ENCODE assay signal across 28 mouse cellular contexts in genomic region chr3:107530581-107530980, GRCm38 (mm10). TPM values are rescaled to one million over a fixed set of nuclear protein-coding genes. Genes with fewer than 3 reads are reported as not detected.
A peak's percentile ranks its signal among the peaks of the same experiment; 100 is the strongest.
DNase-seq lines count a peak whose midpoint lies in the region; ATAC-seq and TF ChIP-seq lines count a peak whose summit lies in the region.
"Had no signal": no experiment of that assay in that cellular context is flagged by ENCODE, and none has a peak within 500 bp of the region (broad histone marks: within the 10 kb centered on the region; RNA-seq: fewer than 3 reads in every experiment).

No protein-coding gene starts in this region.

- 81% methylated on average over 5 of the region's 5 CpGs for WGBS in forebrain, postnatal 0 days
- whole genome bisulfite sequencing in forebrain, embryonic 14.5 days, result 82% methylated on average over 5 of the region's 5 CpGs
- WGBS in neural tube, embryonic 15.5 days, result 85% methylated on average over 5 of the region's 5 CpGs
- WGBS in olfactory bulb, adult 2 months, result 74% methylated on average over 5 of the region's 5 CpGs

- TF ChIP-seq POLR2A in olfactory bulb, adult 2 months (IDR thresholded peaks at IDR 0.05; ENCODE audit: insufficient read depth, low read depth, low read length), result no peak

- H3K27me3 ChIP-seq in forebrain, postnatal 0 days (ENCODE audit: insufficient read depth, low read length), result no peaks in the 10 kb centered on the region
- no peaks in the 10 kb centered on the region for H3K27me3 ChIP-seq in forebrain, embryonic 14.5 days (replicated peaks; ENCODE audit: control insufficient read depth, insufficient read depth, low read length)
- H3K27me3 ChIP-seq in neural tube, embryonic 15.5 days (replicated peaks), result no peaks in the 10 kb centered on the region
- H3K27me3 ChIP-seq: midbrain, embryonic 12.5 days had no signal

- H3K4me3 ChIP-seq in forebrain, postnatal 0 days (ENCODE audit: low read depth, low read length), result no peak overlapping the region
- no peak overlapping the region for H3K4me3 ChIP-seq in forebrain, embryonic 14.5 days (ENCODE audit: low read depth, low read length)
- no peak overlapping the region for H3K4me3 ChIP-seq in neural tube, embryonic 15.5 days (replicated peaks)
- no peak overlapping the region for H3K4me3 ChIP-seq in olfactory bulb, adult 2 months (ENCODE audit: insufficient read depth, low read depth, low read length)
- H3K4me3 ChIP-seq: forebrain, embryonic 10.5 days; heart, embryonic 15.5 days; limb, embryonic 10.5 days; midbrain, embryonic 12.5 days had no signal

- DNase-seq in forebrain, postnatal 0 days, result no peak
- no peak for DNase-seq in forebrain, embryonic 14.5 days (ENCODE audit: low spot score)
- no peak for DNase-seq in neural tube, embryonic 10.5 days (ENCODE audit: extremely low spot score, low spot score)
- peak; percentile 41 for DNase-seq in brain, adult 2 months (ENCODE audit: low read depth, low spot score)
- DNase-seq in thymus, adult 18-20 months, result no peak
- DNase-seq in right cerebral cortex, postnatal 25 days, result no peak
- DNase-seq: cerebellum, adult 11 months; cerebellum, adult 9-11 months; heart, postnatal 36 days; kidney, adult 8-10 months; kidney, postnatal 10 days; liver; lung, postnatal 10 days; right cerebral cortex, postnatal 14 days; spleen, adult 18-20 months; thymus, postnatal 36 days had no signal

- ATAC-seq in forebrain, postnatal 0 days, result no peak
- ATAC-seq in forebrain, embryonic 14.5 days, result no peak
- no peak for ATAC-seq in neural tube, embryonic 15.5 days (ENCODE audit: low FRiP score)
- ATAC-seq: CD4-positive, CD25-positive, alpha-beta regulatory T cell, adult 4 months had no signal

- no peak overlapping the region for H3K4me2 ChIP-seq in forebrain, postnatal 0 days (ENCODE audit: low read depth)
- H3K4me2 ChIP-seq in forebrain, embryonic 14.5 days (ENCODE audit: low read length), result no peak overlapping the region
- no peak overlapping the region for H3K4me2 ChIP-seq in neural tube, embryonic 15.5 days
- H3K4me2 ChIP-seq: heart, embryonic 15.5 days; midbrain, embryonic 12.5 days had no signal

- no peak for TF ChIP-seq CTCF in forebrain, postnatal 0 days (IDR thresholded peaks at IDR 0.05; ENCODE audit: low read depth)
- no peak for TF ChIP-seq CTCF in olfactory bulb, adult 2 months (IDR thresholded peaks at IDR 0.05; ENCODE audit: insufficient read depth, low read depth, low read length)

- no peaks in the 10 kb centered on the region for H3K9me3 ChIP-seq in forebrain, postnatal 0 days (ENCODE audit: low read length)
- H3K9me3 ChIP-seq in forebrain, embryonic 14.5 days (replicated peaks; ENCODE audit: control insufficient read depth, low read length), result no peaks in the 10 kb centered on the region
- H3K9me3 ChIP-seq in neural tube, embryonic 15.5 days (replicated peaks), result no peaks in the 10 kb centered on the region
- H3K9me3 ChIP-seq: forebrain, embryonic 10.5 days; heart, embryonic 15.5 days; limb, embryonic 10.5 days; midbrain, embryonic 12.5 days had no signal

- 0 out of 2 replicates have a peak overlapping the region, but pooled peaks have one; percentile 10 for H3K27ac ChIP-seq in forebrain, postnatal 0 days (ENCODE audit: low read depth, low read length)
- no peak overlapping the region for H3K27ac ChIP-seq in forebrain, embryonic 14.5 days (ENCODE audit: low read depth, low read length)
- H3K27ac ChIP-seq in neural tube, embryonic 15.5 days (replicated peaks), result 0 out of 2 replicates have a peak overlapping the region, but pooled peaks have one; percentile 5
- 0 out of 2 replicates have a peak overlapping the region, but pooled peaks have one; percentile 14 for H3K27ac ChIP-seq in olfactory bulb, adult 2 months (ENCODE audit: insufficient read depth, low read depth, low read length)
- H3K27ac ChIP-seq: forebrain, embryonic 10.5 days; heart, embryonic 15.5 days; limb, embryonic 10.5 days; midbrain, embryonic 12.5 days had no signal

- H3K9ac ChIP-seq in forebrain, postnatal 0 days, result no peak overlapping the region
- H3K9ac ChIP-seq in forebrain, embryonic 14.5 days (ENCODE audit: low read length), result no peak overlapping the region
- no peak overlapping the region for H3K9ac ChIP-seq in neural tube, embryonic 15.5 days (replicated peaks)
- H3K9ac ChIP-seq: heart, embryonic 15.5 days; midbrain, embryonic 12.5 days had no signal

- no peaks in the 10 kb centered on the region for H3K36me3 ChIP-seq in forebrain, postnatal 0 days (ENCODE audit: insufficient read depth)
- no peaks in the 10 kb centered on the region for H3K36me3 ChIP-seq in forebrain, embryonic 14.5 days (ENCODE audit: control insufficient read depth, insufficient read depth, low read length)
- no peaks in the 10 kb centered on the region for H3K36me3 ChIP-seq in neural tube, embryonic 15.5 days
- H3K36me3 ChIP-seq: forebrain, embryonic 10.5 days; heart, embryonic 15.5 days; limb, embryonic 10.5 days; midbrain, embryonic 12.5 days had no signal

- peaks cover 19% of the 10 kb centered on the region for H3K4me1 ChIP-seq in forebrain, postnatal 0 days (ENCODE audit: insufficient read depth)
- peaks cover 17% of the 10 kb centered on the region for H3K4me1 ChIP-seq in forebrain, embryonic 14.5 days (ENCODE audit: control insufficient read depth, insufficient read depth, low read length)
- peaks cover 22% of the 10 kb centered on the region for H3K4me1 ChIP-seq in neural tube, embryonic 15.5 days
- peaks cover 21% of the 10 kb centered on the region for H3K4me1 ChIP-seq in olfactory bulb, adult 2 months (ENCODE audit: control insufficient read depth, insufficient read depth, low read length)

RNA-seq across cellular contexts. Expression of gene Slc6a17, which starts 12.8 kb away (rescaled TPM):
- 61.2 and 68.9 TPM in 2 replicates for total RNA-seq in forebrain, postnatal 0 days (2014; rRNA removed)
- polyA plus RNA-seq in forebrain, postnatal 0 days (2015; fragmentation: Nextera tagmentation; extraction: Ambion mirVana), result 20.3 and 22.7 TPM in 2 replicates
- 12.8 and 15.4 TPM in 2 replicates for polyA plus RNA-seq in forebrain, embryonic 14.5 days (2014; fragmentation: Nextera tagmentation; extraction: Ambion mirVana)
- 13.9 and 16.9 TPM in 2 replicates for polyA plus RNA-seq in neural tube, embryonic 15.5 days (2015; fragmentation: Nextera tagmentation; extraction: Ambion mirVana)
- 351 TPM in 1 of 2 replicates, not detected in the other for polyA plus RNA-seq in olfactory bulb, adult 2 months (2012; ENCODE audit: insufficient read depth, insufficient read length, low replicate concordance, missing spikeins)
- polyA plus RNA-seq: CD4-positive, CD25-positive, alpha-beta regulatory T cell, adult 4 months had no signal

RNA-seq across cellular contexts. Expression of gene Ubl4b, which starts 24.3 kb away (rescaled TPM):
- total RNA-seq in forebrain, postnatal 0 days (2014; rRNA removed), result 0.23 TPM in 1 of 2 replicates, not detected in the other
- polyA plus RNA-seq in forebrain, postnatal 0 days (2015; fragmentation: Nextera tagmentation; extraction: Ambion mirVana), result not detected in 2 replicates
- polyA plus RNA-seq in forebrain, embryonic 14.5 days (2014; fragmentation: Nextera tagmentation; extraction: Ambion mirVana), result not detected in 2 replicates
- not detected in 2 replicates for polyA plus RNA-seq in neural tube, embryonic 15.5 days (2015; fragmentation: Nextera tagmentation; extraction: Ambion mirVana)
- polyA plus RNA-seq in olfactory bulb, adult 2 months (2012; ENCODE audit: insufficient read depth, insufficient read length, low replicate concordance, missing spikeins), result not detected in 2 replicates
- total RNA-seq: gastrocnemius, adult 8-10 months; heart, postnatal 36 days; layer of hippocampus, postnatal 25 days had no signal
- polyA plus RNA-seq: CD4-positive, CD25-positive, alpha-beta regulatory T cell, adult 4 months; cortical plate, adult 2 months; heart, embryonic 15.5 days; intestine, embryonic 14.5 days; liver, embryonic 16.5 days; midbrain, embryonic 12.5 days had no signal
